Mouse (Mus musculus) spleen, adult 2 months (tissue): Measurements from ENCODE around the gene Mfap1a.

Experiments
- CTCF ChIP-seq: fragments of 200-500 bp; IDR thresholded peaks from 2 replicates; pipeline ENCODE4 v1.5.1; 2011; ENCODE audit warnings: mild to moderate bottlenecking, inconsistent platforms; ENCODE audit not compliant: insufficient read depth, insufficient read length, insufficient replicate concordance; ENCODE audit errors: extremely low read depth
- POLR2A ChIP-seq: fragments of 200-500 bp; IDR thresholded peaks from 2 replicates; pipeline ENCODE4 v1.6.1; 2011; ENCODE audit warnings: low read depth, low read length, inconsistent platforms

GRCm38 (mm10) chr2:121551271-121551670 lies 44.8 kb upstream of the Mfap1a start:
- no peak for TF ChIP-seq CTCF
- no peak for TF ChIP-seq POLR2A
